Mouse (Mus musculus): ENCODE measurements around the gene Med27. TPM values are rescaled to one million over a fixed set of nuclear protein-coding genes. Genes with fewer than 3 reads are reported as not detected.

Gene Med27
- polyA plus RNA-seq, 1 experiment, result 7.1 TPM

- H3K27ac ChIP-seq (ENCODE audit: control insufficient read depth, insufficient read depth, low read depth, low read length, poor library complexity), result no peak overlapping the region
- no peak for TF ChIP-seq POLR2A (IDR thresholded peaks at IDR 0.05; ENCODE audit: borderline replicate concordance, control insufficient read depth, low read depth, low read length)
- no peak for TF ChIP-seq CTCF (IDR thresholded peaks at IDR 0.05; ENCODE audit: control insufficient read depth, insufficient read depth, low read length)
- no peak overlapping the region for H3K4me3 ChIP-seq (replicated peaks; ENCODE audit: control insufficient read depth, low read depth, low read length)
- 68% methylated on average over 2 of the region's 2 CpGs for WGBS
- H3K4me1 ChIP-seq (ENCODE audit: control insufficient read depth, insufficient read depth, low read length), result no peaks in the 10 kb centered on the region
Observed at GRCm38 (mm10) chr2:29425386-29425785, 78.8 kb downstream of the Med27 start.

DNA sequence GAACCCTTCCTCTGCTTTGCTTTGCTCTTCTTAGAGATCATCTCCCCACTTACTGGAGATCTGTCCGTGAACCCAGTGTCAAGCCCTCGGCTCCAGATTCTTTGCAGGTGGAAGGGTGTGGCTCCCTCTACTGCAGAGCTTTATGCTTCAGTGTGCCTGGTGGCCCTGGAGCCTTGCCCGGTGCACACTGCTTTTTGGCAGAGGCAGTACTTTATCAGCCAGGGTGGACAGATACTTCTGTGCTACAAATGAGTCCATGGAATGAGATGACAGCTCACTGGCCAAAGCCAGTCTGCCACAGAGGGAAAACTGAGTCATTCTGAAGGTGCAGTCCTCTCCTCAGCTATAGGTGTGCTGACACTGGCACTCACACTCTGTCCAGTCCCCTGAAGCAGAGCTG lies 80.1 kb downstream of the Med27 start:
- Histone ChIP-seq H3K4me1 (ENCODE audit: control insufficient read depth, insufficient read depth, low read length) (no peaks in the 10 kb centered on the region), H3K27ac (ENCODE audit: control insufficient read depth, insufficient read depth, low read depth, low read length, poor library complexity) (no peak overlapping the region), H3K4me3 (replicated peaks; ENCODE audit: control insufficient read depth, low read depth, low read length) (no peak overlapping the region)
- 66% methylated on average over 3 of the region's 3 CpGs for WGBS
- no peak for TF ChIP-seq POLR2A (IDR thresholded peaks at IDR 0.05; ENCODE audit: borderline replicate concordance, control insufficient read depth, low read depth, low read length)
- TF ChIP-seq CTCF (IDR thresholded peaks at IDR 0.05; ENCODE audit: control insufficient read depth, insufficient read depth, low read length), result no peak

DNA sequence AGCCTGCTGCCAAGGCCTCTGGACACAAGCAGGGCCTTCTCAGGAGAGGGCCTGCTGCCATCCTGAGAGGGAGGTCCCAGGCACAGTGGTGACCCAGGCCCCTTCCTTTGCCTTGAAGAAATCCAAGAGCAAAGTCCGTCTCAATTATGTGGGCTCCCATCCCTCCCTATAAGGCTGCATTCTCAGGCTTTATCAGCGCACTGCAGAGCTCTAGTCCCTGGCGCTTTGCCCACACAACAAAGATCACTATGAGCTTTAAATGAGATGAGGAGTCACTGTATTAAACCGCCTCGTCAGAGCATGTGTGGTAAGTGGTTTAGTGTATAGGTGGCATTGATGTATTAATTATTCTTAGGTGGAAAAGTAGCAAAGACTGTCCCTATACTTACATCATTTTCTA lies 85.9 kb downstream of the Med27 start:
- 64% methylated on average over 5 of the region's 5 CpGs for WGBS
- TF ChIP-seq CTCF (IDR thresholded peaks at IDR 0.05; ENCODE audit: control insufficient read depth, insufficient read depth, low read length) (no peak), POLR2A (IDR thresholded peaks at IDR 0.05; ENCODE audit: borderline replicate concordance, control insufficient read depth, low read depth, low read length) (no peak)
- H3K4me1 ChIP-seq (ENCODE audit: control insufficient read depth, insufficient read depth, low read length), result no peaks in the 10 kb centered on the region; the same call in 1 of the 2 replicates
- H3K4me3 ChIP-seq (replicated peaks; ENCODE audit: control insufficient read depth, low read depth, low read length), result no peak overlapping the region
- H3K27ac ChIP-seq (ENCODE audit: control insufficient read depth, insufficient read depth, low read depth, low read length, poor library complexity), result no peak overlapping the region

- 87% methylated on average over 6 of the region's 6 CpGs for WGBS
- no peak overlapping the region for H3K4me3 ChIP-seq (replicated peaks; ENCODE audit: control insufficient read depth, low read depth, low read length)
- H3K4me1 ChIP-seq (ENCODE audit: control insufficient read depth, insufficient read depth, low read length), result no peaks in the 10 kb centered on the region; the same call in 1 of the 2 replicates
- no peak overlapping the region for H3K27ac ChIP-seq (ENCODE audit: control insufficient read depth, insufficient read depth, low read depth, low read length, poor library complexity)
- no peak for TF ChIP-seq CTCF (IDR thresholded peaks at IDR 0.05; ENCODE audit: control insufficient read depth, insufficient read depth, low read length)
- no peak for TF ChIP-seq POLR2A (IDR thresholded peaks at IDR 0.05; ENCODE audit: borderline replicate concordance, control insufficient read depth, low read depth, low read length)
Observed at GRCm38 (mm10) chr2:29436376-29436775, 89.8 kb downstream of the Med27 start.

DNA sequence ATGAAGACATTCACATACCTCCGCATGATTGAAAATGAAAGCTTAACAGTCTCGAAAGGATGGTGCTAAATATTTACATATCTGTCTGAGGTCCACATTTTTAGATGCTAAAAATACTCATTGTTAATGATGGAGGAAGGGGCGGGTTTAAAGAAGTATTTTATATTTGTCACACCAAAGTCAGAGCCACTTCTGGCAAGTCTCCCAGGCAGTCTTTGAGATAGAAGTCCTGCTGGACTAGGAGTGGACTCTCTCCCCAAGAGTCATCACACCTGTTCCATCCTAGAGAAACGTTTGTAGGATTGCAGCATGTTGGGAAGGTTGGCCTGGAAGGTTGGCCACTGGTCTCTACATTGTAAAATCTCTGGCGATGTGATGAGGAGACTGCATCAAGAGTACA lies 90.5 kb downstream of the Med27 start:
- no peaks in the 10 kb centered on the region; the same call in 1 of the 2 replicates for H3K4me1 ChIP-seq (ENCODE audit: control insufficient read depth, insufficient read depth, low read length)
- WGBS, result 81% methylated on average over 5 of the region's 5 CpGs
- TF ChIP-seq CTCF (IDR thresholded peaks at IDR 0.05; ENCODE audit: control insufficient read depth, insufficient read depth, low read length) (no peak), POLR2A (IDR thresholded peaks at IDR 0.05; ENCODE audit: borderline replicate concordance, control insufficient read depth, low read depth, low read length) (no peak)
- H3K4me3 ChIP-seq (replicated peaks; ENCODE audit: control insufficient read depth, low read depth, low read length), result no peak overlapping the region
- H3K27ac ChIP-seq (ENCODE audit: control insufficient read depth, insufficient read depth, low read depth, low read length, poor library complexity), result no peak overlapping the region

GRCm38 (mm10) chr2:29437861-29438529 lies 91.4 kb downstream of the Med27 start:
- H3K4me3 ChIP-seq (replicated peaks; ENCODE audit: control insufficient read depth, low read depth, low read length), result no peak overlapping the region
- TF ChIP-seq POLR2A (IDR thresholded peaks at IDR 0.05; ENCODE audit: borderline replicate concordance, control insufficient read depth, low read depth, low read length) (no peak), CTCF (IDR thresholded peaks at IDR 0.05; ENCODE audit: control insufficient read depth, insufficient read depth, low read length) (no peak)
- WGBS, result 68% methylated on average over 4 of the region's 4 CpGs
- no peaks in the 10 kb centered on the region for H3K4me1 ChIP-seq (ENCODE audit: control insufficient read depth, insufficient read depth, low read length)
- H3K27ac ChIP-seq (ENCODE audit: control insufficient read depth, insufficient read depth, low read depth, low read length, poor library complexity), result no peak overlapping the region

DNA sequence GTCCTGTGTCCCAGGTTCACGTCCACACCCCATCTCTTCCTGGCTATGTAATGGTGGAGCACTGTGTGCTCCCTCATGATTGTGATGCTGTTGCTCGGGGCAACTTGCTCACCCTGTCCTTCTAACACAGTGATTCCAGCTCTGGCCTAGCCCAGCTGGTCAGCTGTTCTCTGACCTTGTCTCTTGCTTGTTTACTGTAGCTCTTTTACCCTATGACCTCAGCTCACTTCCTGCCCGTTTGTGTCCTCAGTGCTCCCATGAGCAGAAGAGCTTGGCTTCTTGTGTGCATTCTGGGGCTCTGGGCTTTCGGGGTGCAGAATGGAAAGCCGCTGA lies 91.9 kb downstream of the Med27 start:
- no peak for TF ChIP-seq CTCF (IDR thresholded peaks at IDR 0.05; ENCODE audit: control insufficient read depth, insufficient read depth, low read length)
- no peak for TF ChIP-seq POLR2A (IDR thresholded peaks at IDR 0.05; ENCODE audit: borderline replicate concordance, control insufficient read depth, low read depth, low read length)
- Histone ChIP-seq H3K4me1 (ENCODE audit: control insufficient read depth, insufficient read depth, low read length) (no peaks in the 10 kb centered on the region), H3K4me3 (replicated peaks; ENCODE audit: control insufficient read depth, low read depth, low read length) (no peak overlapping the region), H3K27ac (ENCODE audit: control insufficient read depth, insufficient read depth, low read depth, low read length, poor library complexity) (no peak overlapping the region)
- WGBS, result 79% methylated on average over 5 of the region's 5 CpGs

GRCm38 (mm10) chr2:29438986-29439385 lies 92.4 kb downstream of the Med27 start:
- no peak overlapping the region for H3K4me3 ChIP-seq (replicated peaks; ENCODE audit: control insufficient read depth, low read depth, low read length)
- WGBS, result 84% methylated on average over 1 of the region's 1 CpGs
- no peak overlapping the region for H3K27ac ChIP-seq (ENCODE audit: control insufficient read depth, insufficient read depth, low read depth, low read length, poor library complexity)
- no peaks in the 10 kb centered on the region for H3K4me1 ChIP-seq (ENCODE audit: control insufficient read depth, insufficient read depth, low read length)
- TF ChIP-seq CTCF (IDR thresholded peaks at IDR 0.05; ENCODE audit: control insufficient read depth, insufficient read depth, low read length) (no peak), POLR2A (IDR thresholded peaks at IDR 0.05; ENCODE audit: borderline replicate concordance, control insufficient read depth, low read depth, low read length) (no peak)

DNA sequence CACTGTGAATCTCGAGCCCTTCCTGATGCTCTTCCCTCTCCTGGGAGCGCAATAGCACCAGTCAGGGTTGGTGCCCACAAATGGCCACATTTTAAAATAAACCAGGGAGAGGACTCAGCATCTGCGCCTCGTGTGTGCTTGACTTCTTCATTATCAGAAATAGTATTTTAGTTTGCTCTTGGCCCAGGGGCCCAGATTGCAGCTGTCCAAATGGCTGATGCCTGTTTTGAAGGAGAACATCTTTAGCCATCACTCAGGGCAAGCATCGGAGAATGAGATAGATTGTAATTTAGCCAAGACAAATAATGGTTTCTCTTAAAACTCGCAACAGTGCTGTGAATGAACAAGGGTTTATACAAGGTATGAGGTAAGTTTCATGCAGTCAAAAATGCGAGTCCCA lies 92.8 kb downstream of the Med27 start:
- WGBS, result 82% methylated on average over 7 of the region's 7 CpGs
- no peaks in the 10 kb centered on the region for H3K4me1 ChIP-seq (ENCODE audit: control insufficient read depth, insufficient read depth, low read length)

More for the DNA sequence above, 92.8 kb downstream of the Med27 start:
- no peak overlapping the region for H3K4me3 ChIP-seq (replicated peaks; ENCODE audit: control insufficient read depth, low read depth, low read length)
- no peak for TF ChIP-seq CTCF (IDR thresholded peaks at IDR 0.05; ENCODE audit: control insufficient read depth, insufficient read depth, low read length)
- TF ChIP-seq POLR2A (IDR thresholded peaks at IDR 0.05; ENCODE audit: borderline replicate concordance, control insufficient read depth, low read depth, low read length), result no peak
- no peak overlapping the region for H3K27ac ChIP-seq (ENCODE audit: control insufficient read depth, insufficient read depth, low read depth, low read length, poor library complexity)
